Mouse (Mus musculus): Measurements from ENCODE around the gene Hmcn2.

The Hmcn2 gene

GRCm38 (mm10) chr2:31455418-31455817 is 141.2 kb downstream of the Hmcn2 start:
- no peak for DNase-seq (ENCODE audit: inconsistent ontology term)

GRCm38 (mm10) chr2:31458460-31458859 is 144.2 kb downstream of the Hmcn2 start:
- no peak for DNase-seq (ENCODE audit: inconsistent ontology term)

DNA sequence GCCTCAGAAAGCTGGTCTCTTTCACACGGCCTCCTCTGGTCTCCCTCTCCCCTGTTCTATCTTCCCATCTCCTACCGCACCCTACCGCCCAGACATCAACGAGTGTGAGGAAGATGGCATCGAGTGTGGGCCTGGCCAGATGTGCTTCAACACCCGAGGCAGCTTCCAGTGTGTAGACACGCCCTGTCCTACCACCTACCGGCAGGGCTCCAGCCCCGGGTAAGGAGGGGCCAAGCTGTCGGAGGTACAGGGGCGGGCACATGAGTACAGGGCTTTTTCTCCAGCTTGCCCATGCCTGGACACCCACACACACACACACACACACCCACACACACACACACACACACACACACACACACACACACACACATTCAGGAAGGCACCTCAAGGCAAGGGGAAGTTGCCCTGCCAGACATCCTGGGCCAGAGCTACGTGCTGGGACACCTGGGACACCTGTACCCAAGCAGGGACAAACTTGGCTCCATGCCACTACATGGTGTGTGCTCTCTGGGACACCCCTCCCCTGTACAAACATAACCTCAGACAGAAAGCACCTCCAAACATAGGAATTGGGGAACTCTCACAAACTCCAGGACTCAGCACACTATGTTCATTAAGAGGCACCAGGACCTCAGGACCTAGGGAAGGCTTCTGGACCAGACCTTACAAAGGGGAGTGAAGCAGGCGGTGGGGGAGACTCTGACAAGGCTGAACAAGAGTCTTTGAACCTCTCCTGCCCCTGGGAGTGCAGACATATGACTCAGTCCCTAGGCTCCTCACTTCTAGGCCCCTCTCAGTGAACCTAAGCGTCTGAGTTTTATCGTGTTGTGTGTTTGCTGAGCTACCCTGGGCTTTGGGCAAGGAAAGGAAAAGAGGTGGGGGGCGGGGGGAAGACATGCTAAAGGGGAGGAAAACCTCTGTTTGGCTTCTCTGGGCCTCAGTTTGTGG is 145.0 kb downstream of the Hmcn2 start:
- DNase-seq (ENCODE audit: inconsistent ontology term), result no peak

- peak; percentile 53 for DNase-seq (ENCODE audit: inconsistent ontology term)
Measured at GRCm38 (mm10) chr2:31460025-31460571, 145.9 kb downstream of the Hmcn2 start.

DNA sequence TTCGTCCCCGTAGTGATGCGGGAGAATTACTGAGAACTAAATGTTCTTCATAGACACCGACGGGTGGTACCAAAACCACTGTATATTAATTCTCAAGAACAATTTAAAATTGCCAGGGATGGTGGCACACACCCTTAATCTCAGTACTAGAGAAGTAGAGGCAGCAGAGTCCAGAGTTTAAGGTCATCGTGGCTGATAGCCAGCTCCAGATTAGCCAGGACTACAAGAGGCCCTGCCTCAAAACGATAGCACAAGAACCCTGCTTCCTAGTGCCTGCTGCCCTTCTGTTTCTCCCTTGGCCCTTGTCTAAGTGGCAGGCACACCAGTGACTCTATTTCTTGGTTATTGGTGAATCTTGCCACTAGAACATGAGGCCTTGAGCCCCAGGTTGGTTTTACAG is 146.7 kb downstream of the Hmcn2 start:
- no peak for DNase-seq (ENCODE audit: inconsistent ontology term)

DNA sequence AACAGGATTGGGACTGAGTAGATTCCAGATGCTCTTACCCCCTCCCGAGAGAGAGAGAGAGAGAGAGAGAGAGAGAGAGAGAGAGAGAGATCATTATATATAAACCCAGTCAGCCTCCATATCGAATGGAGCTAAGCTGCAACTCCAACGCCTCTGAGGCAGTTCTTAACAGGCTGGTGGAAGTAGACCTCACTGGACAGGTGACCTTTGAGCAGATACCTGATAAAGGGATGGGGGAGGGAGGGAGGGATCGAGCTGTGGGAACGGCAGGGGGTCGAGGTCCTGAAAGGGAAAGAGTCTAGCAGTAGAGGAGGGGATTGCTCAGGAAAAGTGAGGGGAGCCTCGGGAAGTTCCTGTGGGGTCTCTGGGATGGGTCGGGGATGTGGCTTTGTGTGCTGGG is 147.8 kb downstream of the Hmcn2 start:
- DNase-seq (ENCODE audit: inconsistent ontology term), result no peak

- DNase-seq (ENCODE audit: inconsistent ontology term), result no peak
Measured at GRCm38 (mm10) chr2:31463253-31463652, 149.0 kb downstream of the Hmcn2 start.

DNA sequence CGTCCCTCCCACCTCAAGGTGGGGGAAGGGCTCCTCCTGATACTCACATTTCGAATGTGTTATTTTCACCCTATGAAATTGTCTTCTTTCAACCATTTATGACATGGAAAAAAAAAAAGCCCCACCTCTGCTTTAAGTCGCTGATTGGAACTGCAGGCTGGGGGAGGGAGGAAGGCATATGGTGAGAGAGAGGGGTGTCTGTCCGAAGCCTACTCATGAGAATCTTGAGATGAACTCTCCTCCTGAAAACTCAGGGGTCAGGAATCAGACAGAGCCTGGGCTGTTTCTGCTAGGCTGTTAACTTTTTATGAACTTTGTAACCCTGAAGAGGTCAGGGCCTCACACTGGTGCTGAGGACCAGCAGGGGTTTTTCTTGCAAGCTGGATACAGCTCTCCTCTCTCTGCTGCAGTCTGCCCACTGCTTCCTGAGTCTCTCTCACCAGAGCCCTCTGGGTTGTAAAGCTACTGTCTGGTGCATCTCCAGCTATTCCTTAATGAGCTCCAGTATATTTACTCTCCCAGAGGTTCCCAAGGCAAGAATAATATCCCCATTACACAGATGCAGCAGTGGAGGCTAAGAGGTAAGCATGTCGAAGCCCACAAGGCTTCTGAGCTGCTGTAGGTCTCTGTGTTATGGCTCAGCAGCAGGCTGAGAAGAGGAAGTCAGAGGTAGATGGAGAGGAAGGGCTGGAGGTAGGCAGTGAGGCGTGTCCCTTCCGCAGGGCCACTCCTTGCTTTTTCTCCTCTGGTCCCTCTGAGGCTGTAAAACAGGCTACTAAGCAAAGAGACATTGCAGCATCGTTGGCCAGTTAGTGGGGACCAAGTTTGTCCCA is 149.7 kb downstream of the Hmcn2 start:
- no peak for DNase-seq (ENCODE audit: inconsistent ontology term)

- no peak for DNase-seq (ENCODE audit: inconsistent ontology term)
Measured at GRCm38 (mm10) chr2:31464529-31464910, 150.3 kb downstream of the Hmcn2 start.

- DNase-seq (ENCODE audit: inconsistent ontology term), result no peak
Measured at GRCm38 (mm10) chr2:31467457-31467856, 153.2 kb downstream of the Hmcn2 start.

- DNase-seq (ENCODE audit: inconsistent ontology term), result no peak
Measured at GRCm38 (mm10) chr2:31468857-31469256, 154.6 kb downstream of the Hmcn2 start.

GRCm38 (mm10) chr2:31469480-31469879 is 155.3 kb downstream of the Hmcn2 start:
- no peak for DNase-seq (ENCODE audit: inconsistent ontology term)

GRCm38 (mm10) chr2:31469931-31470682 is 155.9 kb downstream of the Hmcn2 start, which contains the start of gene Ass1:
Gene Ass1, plus strand, starts transcription at chr2:31470207.
- peak; percentile 98 for DNase-seq (ENCODE audit: inconsistent ontology term)

DNA sequence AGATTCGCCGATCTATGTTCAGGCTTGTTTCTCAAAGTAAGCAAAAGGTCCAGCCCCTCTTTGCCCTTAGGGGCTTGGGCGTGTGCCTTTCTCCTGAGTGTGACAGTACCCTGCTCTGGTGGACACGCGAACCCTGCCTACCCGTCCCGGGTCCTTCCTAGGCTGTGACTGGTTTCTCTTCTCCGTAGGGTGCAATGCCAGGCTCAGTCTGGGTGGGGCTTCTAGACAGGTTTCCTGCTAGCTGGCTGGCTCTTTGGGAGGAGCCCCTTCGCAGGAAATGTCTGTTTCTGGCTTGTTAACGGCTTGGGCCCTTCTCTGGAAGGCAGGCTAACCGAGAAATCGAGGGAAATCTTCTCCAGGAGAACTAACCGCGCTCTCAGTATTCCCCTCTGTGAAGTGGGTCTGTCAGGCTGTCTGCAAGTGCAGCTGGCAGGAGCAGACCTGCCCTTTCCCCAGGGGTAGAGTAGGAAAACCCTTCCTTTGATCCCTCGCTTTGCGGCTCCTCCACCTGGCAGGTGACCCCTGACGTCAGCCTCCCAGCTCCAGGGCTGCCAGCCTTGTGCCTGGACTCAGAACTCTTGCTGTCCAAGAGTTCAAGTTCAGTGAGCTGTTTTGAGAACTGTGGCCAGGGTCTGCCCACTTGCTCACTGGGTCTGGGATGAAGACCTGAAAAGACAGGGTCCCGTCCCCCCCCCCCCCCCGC is 156.6 kb downstream of the Hmcn2 start:
- no peak for DNase-seq (ENCODE audit: inconsistent ontology term)

DNA sequence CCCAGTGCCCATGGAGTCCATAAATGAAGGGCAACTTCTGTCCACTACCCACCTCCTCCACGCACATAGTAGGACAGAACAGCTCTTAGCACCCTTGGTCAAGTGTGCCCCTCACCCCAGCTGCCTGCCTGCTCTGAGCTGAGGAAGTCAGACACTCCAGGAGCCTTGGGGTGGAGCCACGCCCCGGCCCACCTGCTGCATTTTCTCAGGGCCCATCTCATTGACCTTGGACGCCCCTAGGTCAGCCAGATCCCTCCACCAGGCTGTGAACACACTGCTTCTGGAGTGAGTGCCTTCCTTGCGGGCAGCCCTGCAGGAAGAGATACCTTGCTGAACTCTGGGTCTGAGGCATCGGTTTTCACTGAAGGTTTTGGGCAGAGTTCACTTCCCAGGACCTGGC is 157.4 kb downstream of the Hmcn2 start:
- no peak for DNase-seq (ENCODE audit: inconsistent ontology term)

DNA sequence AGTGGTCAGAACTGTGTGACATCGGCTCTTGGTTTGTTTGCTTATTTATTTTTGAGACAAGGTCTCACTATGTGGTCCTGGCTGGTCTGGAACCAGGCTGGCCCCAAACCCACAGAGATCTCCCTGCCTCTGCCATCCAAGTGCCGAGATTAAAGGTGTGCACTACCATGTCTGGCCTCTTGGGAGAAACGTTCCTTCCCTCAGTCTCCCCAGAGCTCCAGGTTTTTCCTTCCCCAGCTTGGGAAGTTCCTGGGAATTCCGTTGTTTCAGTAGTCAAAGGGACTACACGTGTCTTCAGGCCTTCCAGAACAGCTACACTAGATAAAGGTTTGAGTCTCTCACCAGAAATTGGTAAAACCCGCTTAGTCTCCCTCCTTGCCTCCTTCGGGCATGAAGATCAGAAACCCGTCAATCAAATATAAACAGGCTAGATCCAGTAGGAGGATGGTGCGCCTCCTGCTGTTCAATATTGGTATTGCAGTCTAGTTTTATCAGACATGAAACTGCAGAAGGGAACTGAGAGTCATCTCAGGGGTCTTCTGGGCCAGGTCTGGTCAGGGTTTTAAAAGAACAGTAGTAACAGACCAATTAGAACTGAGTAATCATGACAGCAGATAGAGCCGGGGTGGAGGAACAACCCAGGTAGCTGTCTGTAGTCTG is 158.3 kb downstream of the Hmcn2 start:
- DNase-seq (ENCODE audit: inconsistent ontology term), result no peak

GRCm38 (mm10) chr2:31473941-31474340 is 159.7 kb downstream of the Hmcn2 start:
- no peak for DNase-seq (ENCODE audit: inconsistent ontology term)

- no peak for DNase-seq (ENCODE audit: inconsistent ontology term)
Measured at GRCm38 (mm10) chr2:31474686-31475085, 160.5 kb downstream of the Hmcn2 start.

DNA sequence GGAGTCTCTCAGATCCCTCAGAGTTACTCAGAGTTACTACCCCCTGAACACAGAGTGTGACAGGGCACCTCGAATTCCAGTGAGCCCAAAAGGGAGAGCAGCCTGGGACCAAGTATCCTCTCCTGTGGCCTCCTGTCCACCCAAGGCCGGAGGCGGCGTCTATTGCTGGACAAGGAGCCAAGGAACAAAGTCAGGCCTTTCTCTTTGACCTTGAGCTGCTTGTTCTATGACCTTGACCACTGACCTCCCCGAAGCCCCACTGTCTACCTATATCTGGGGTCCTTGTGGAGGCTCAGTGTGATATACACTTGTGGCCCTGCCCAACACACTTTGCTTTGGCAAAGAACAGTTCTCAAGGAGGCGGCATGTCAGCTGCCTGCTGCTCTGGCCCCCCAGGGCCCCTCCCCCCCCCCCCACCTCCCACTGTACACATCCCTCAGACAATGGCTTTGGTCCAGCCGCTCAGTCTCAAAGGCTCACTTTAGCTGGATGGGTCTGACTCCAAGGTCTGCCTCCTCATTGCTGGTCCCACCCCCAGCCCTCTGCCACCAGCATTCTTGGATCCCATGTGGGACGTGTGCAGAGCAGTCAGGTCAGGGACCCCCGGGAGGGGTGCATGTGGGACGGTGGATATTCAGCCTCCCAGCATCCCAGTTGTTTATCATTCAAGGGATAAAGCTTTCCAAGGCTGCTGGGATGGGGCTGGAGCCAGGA is 162.0 kb downstream of the Hmcn2 start:
- no peak for DNase-seq (ENCODE audit: inconsistent ontology term)

All from Muller cell, postnatal 12 days (primary cell).